Mouse (Mus musculus) kidney, adult 2 months (tissue): ENCODE measurements around the gene Txnl4b.

ENCODE experiments used
- CTCF ChIP-seq: fragments of 200-500 bp; conservative IDR thresholded peaks from 2 replicates; pipeline ENCODE4 v1.5.1; 2011; ENCODE audit warnings: low read depth, mild to moderate bottlenecking, control low read depth, low read length, moderate library complexity, mixed read lengths; ENCODE audit not compliant: insufficient read depth, insufficient read length
- POLR2A ChIP-seq: fragments of 200-500 bp; IDR thresholded peaks from one replicate; pipeline ENCODE4 v1.6.1; 2011; ENCODE audit warnings: low read depth, low read length, control low read depth

DNA sequence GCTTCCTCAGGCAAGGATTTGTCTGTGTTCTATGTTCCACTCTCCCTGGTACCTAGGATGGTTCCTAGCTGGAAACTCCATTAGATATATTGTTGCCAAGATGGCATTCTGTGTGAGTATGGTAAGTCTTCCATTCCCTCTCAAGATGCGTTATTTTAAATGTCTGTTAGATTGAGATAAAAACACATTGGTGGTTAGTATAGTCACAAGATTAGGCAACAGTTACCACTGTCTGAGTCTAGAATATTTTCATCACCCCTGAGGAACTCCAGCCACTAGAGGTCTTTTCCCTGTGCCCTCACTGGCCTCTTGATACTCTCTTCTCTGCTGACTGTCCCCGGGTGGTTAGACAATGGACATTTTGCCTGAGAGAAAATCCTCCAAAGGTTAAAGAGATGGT is 41.7 kb upstream of the Txnl4b start:
- TF ChIP-seq POLR2A: no peak
- TF ChIP-seq CTCF: no peak
